Mouse (Mus musculus): ENCODE results near the gene Snx15.

DNA sequence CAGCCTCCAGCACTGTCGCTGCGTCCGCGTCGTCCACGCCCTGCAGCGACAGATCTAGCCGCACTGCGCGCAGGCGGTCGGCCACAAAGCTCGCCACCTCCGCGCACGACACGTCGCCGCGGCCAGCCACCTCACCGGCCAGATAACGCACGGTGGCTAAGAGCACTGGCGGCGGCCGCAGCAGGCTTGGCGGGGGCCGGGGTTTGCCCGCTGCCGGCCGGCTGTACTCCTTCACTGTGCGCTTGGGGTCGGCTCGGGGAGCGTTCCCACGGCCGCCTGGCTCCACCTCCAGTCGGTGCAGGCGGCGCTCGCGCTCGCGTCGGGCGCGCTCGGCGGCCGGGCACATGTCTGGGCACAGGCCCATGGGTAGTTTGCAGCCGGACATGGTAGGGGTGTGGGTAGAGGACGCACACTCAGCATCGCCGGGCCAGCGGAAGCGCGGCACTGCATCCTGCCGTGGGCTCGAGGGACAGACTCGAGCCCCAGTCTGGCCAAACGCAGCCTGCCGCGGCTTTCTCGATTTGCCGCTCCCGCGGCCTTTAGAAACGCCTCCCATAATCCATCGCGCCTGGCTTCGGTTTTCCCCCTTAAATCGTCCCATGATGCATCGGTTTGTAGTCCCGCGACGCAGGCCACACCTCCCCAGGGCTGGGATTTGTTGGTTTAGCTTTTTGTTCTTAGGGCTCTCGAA, 10.0 kb downstream of the Snx15 start, which contains the start of gene Sac3d1:
- no peak for TF ChIP-seq CTCF (IDR thresholded peaks at IDR 0.05; ENCODE audit: insufficient read depth, low read depth, low read length)
- TF ChIP-seq POLR2A (IDR thresholded peaks at IDR 0.05; ENCODE audit: insufficient read depth, low read depth, low read length), result peak; percentile 38; the same call in 1 of the 2 replicates
